Mouse (Mus musculus) kidney, postnatal 0 days (tissue): Measurements from ENCODE around the gene Cenpb. TPM values are rescaled to one million over a fixed set of nuclear protein-coding genes. Genes with fewer than 3 reads are reported as not detected.

Experiments used
- ATAC-seq: fragments of 200-750 bp; cut with Nextera tagmentation; replicated peaks from 2 replicates; pipeline ENCODE4 v1.8.0; 2017; ENCODE audit warnings: low read depth, moderate number of reproducible peaks, moderate TSS enrichment, moderate library complexity; ENCODE audit not compliant: low FRiP score
- DNase-seq: peaks from one replicate; pipeline ENCODE4 v3.0.0-alpha.2; 2016; ENCODE audit warnings: low spot score
- H3K27ac ChIP-seq: fragments of 300-500 bp; sonication (generic); 2 replicates; pipeline ENCODE4 v1.5.1; 2014; ENCODE audit warnings: mild to moderate bottlenecking
- H3K27me3 ChIP-seq: fragments of 300-500 bp; sonication (generic); 2 replicates; pipeline ENCODE4 v1.6.1; 2014; ENCODE audit warnings: low read length, mixed read lengths; ENCODE audit not compliant: insufficient read depth
- H3K36me3 ChIP-seq: fragments of 300-500 bp; sonication (generic); 2 replicates; pipeline ENCODE4 v1.6.1; 2014; ENCODE audit warnings: low read length, mixed read lengths; ENCODE audit not compliant: insufficient read depth
- H3K4me1 ChIP-seq: fragments of 300-500 bp; sonication (generic); replicated peaks from 2 replicates; pipeline ENCODE4 v1.6.1; 2014; ENCODE audit warnings: antibody characterized with exemption, low read length, mixed read lengths; ENCODE audit not compliant: insufficient read depth
- H3K4me2 ChIP-seq: fragments of 300-500 bp; sonication (generic); 2 replicates; pipeline ENCODE4 v1.6.1; 2014; ENCODE audit warnings: mild to moderate bottlenecking, low read length, moderate library complexity, mixed read lengths
- H3K4me3 ChIP-seq: fragments of 300-500 bp; sonication (generic); replicated peaks from 2 replicates; pipeline ENCODE4 v1.5.1; 2014; ENCODE audit warnings: low read depth, low read length
- H3K9ac ChIP-seq: fragments of 300-500 bp; sonication (generic); 2 replicates; pipeline ENCODE4 v1.6.1; 2014; ENCODE audit warnings: low read depth, low read length
- H3K9me3 ChIP-seq: fragments of 300-500 bp; sonication (generic); replicated peaks from 2 replicates; pipeline ENCODE4 v1.6.1; 2016; ENCODE audit warnings: low read length, inconsistent platforms, mixed read lengths
- CTCF ChIP-seq: IDR thresholded peaks from 2 replicates; pipeline ENCODE4 v1.5.1; 2016; ENCODE audit warnings: antibody characterized with exemption, low read depth, mild to moderate bottlenecking, moderate library complexity
- WGBS: fragments of 180-500 bp; shearing (Covaris S2); extraction: QIAGEN DNeasy Blood & Tissue Kit; methylation state at CpG from one replicate; pipeline ENCODE4 v1.1.7; 2014; 5-methylcytosine and 5-hydroxymethylcytosine counted together
- polyA plus RNA-seq: library from polyadenylated mRNA; unstranded; fragments of >200 nt; fragmentation: Nextera tagmentation; extraction: Ambion mirVana; gene quantifications from 2 replicates; pipeline ENCODE4 v1.2.1, GENCODE M21; 2015

Gene Cenpb
- polyA plus RNA-seq, 1 experiment from 2014 or later: 15.3 TPM

GRCm38 (mm10) chr2:131209969-131210792, 30.3 kb upstream of the Cenpb start:
- ATAC-seq: peak; percentile 96
- Histone ChIP-seq H3K27me3 (no peaks in the 10 kb centered on the region), H3K9me3 (no peaks in the 10 kb centered on the region), H3K36me3 (0 out of 2 replicates have a peak, but pooled peaks cover 8% of the 10 kb centered on the region), H3K27ac (peak overlapping the region; percentile 92), H3K9ac (peak overlapping the region; percentile 76), H3K4me2 (peak overlapping the region; percentile 65), H3K4me1 (peaks cover 13% of the 10 kb centered on the region; the same call in 1 of the 2 replicates), H3K4me3 (peak overlapping the region; percentile 63)
- peak; percentile 99 for TF ChIP-seq CTCF
- peak; percentile 97 for DNase-seq
- under 1% methylated on average over 50 of the region's 50 CpGs for WGBS

- Histone ChIP-seq H3K9ac (no peak overlapping the region), H3K36me3 (0 out of 2 replicates have a peak, but pooled peaks cover 8% of the 10 kb centered on the region), H3K27ac (peak overlapping the region; percentile 92), H3K4me3 (no peak overlapping the region), H3K27me3 (no peaks in the 10 kb centered on the region), H3K9me3 (no peaks in the 10 kb centered on the region), H3K4me2 (peak overlapping the region; percentile 65; the same call in 1 of the 2 replicates), H3K4me1 (peaks cover 16% of the 10 kb centered on the region; the same call in 1 of the 2 replicates)
- DNase-seq (no peak), ATAC-seq (no peak)
- TF ChIP-seq CTCF: no peak
- 75% methylated on average over 4 of the region's 4 CpGs for WGBS
These were observed 29.4 kb upstream of the Cenpb start for GRCm38 (mm10) chr2:131209125-131209795.

- Histone ChIP-seq H3K4me2 (no peak overlapping the region), H3K4me1 (peaks cover 16% of the 10 kb centered on the region; the same call in 1 of the 2 replicates), H3K36me3 (0 out of 2 replicates have a peak, but pooled peaks cover 8% of the 10 kb centered on the region), H3K27ac (no peak overlapping the region), H3K4me3 (no peak overlapping the region), H3K27me3 (no peaks in the 10 kb centered on the region), H3K9me3 (no peaks in the 10 kb centered on the region), H3K9ac (no peak overlapping the region)
- DNase-seq: no peak
- no peak for TF ChIP-seq CTCF
- WGBS: 88% methylated on average over 2 of the region's 2 CpGs
- ATAC-seq: no peak
These were observed 28.5 kb upstream of the Cenpb start for GRCm38 (mm10) chr2:131208356-131208755.

- Histone ChIP-seq H3K27me3 (no peaks in the 10 kb centered on the region), H3K4me1 (peaks cover 16% of the 10 kb centered on the region; the same call in 1 of the 2 replicates), H3K9me3 (no peaks in the 10 kb centered on the region), H3K9ac (no peak within 1 kb of the TSS), H3K4me3 (no peak within 1 kb of the TSS), H3K27ac (no peak within 1 kb of the TSS), H3K4me2 (no peak within 1 kb of the TSS), H3K36me3 (no peaks in the 10 kb centered on the region)
- WGBS: 67% methylated on average over 4 of the region's 4 CpGs
- no peak for TF ChIP-seq CTCF
- DNase-seq: no peak
- no peak for ATAC-seq
These were observed 26.9 kb upstream of the Cenpb start, which contains the start of gene Ap5s1 for GRCm38 (mm10) chr2:131206778-131207177. Gene Ap5s1 (plus strand): TSS chr2:131207078.

GRCm38 (mm10) chr2:131205521-131206182, 25.8 kb upstream of the Cenpb start:
- Histone ChIP-seq H3K27me3 (no peaks in the 10 kb centered on the region), H3K27ac (0 out of 2 replicates have a peak overlapping the region, but pooled peaks have one; percentile 89)
- TF ChIP-seq CTCF: no peak

More at GRCm38 (mm10) chr2:131205521-131206182, 25.8 kb upstream of the Cenpb start:
- ATAC-seq (no peak), DNase-seq (no peak)
- Histone ChIP-seq H3K36me3 (no peaks in the 10 kb centered on the region), H3K4me1 (peaks cover 12% of the 10 kb centered on the region; the same call in 1 of the 2 replicates), H3K4me3 (no peak overlapping the region), H3K9me3 (no peaks in the 10 kb centered on the region), H3K9ac (no peak overlapping the region), H3K4me2 (no peak overlapping the region)
- WGBS: 81% methylated on average over 8 of the region's 8 CpGs
